Mouse (Mus musculus) spleen, embryonic (tissue): ENCODE results near the gene Rbms3.

Experiments used
- CTCF ChIA-PET: fragments of 350-600 bp; sonication (Branson Sonifier 250); formaldehyde crosslinking; loops from one replicate; lab custom pipeline; 2022; lab: Charles Lee

Gene Rbms3

DNA sequence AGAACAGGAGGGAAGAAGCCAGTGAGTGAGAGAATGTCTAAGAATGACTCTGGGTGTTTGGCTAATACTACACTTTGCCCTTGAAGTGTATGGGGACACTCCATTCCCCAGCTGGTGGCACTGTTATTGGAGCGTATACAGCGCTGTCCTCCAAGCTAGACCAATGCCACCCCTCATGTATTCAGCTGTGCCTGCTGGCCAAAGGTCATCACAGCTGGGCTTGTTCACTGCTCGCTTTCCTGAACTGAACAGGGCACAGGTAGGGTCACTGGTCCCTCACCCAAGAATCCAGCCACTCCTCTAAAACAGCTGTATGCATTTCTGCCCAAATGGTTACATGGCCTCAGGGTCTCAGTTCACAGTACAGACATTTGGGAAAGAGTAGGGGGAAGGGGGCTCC is 253.9 kb downstream of the Rbms3 start:
- CTCF ChIA-PET = no interaction called here

DNA sequence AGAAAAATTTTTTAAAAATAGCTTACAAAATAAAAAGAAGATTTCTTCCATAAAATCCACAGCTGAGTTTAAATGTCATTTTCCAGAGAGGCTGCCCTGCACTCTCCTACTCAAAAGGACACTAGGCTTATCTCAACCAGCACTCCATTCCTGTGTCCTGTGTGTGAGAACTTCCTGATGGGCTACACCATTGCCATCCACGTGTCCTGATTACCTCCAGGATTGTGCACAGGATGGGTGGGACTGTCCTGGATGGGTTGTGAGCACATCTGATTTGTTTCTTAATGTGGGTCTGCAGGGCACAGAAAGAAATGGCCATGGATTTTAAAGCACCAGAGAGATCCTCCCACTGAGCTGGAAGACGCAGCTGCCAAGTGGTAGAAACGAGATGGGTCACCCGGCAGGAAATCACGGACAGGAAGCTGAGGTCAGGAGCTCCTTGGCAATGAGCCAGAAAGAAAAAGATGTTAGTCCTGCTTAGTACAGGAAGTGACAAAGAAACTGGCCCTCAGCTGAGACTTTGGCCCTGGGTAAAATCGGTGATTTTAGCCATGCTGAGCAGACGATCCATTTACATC is 256.5 kb downstream of the Rbms3 start:
- CTCF ChIA-PET = no interaction called here

DNA sequence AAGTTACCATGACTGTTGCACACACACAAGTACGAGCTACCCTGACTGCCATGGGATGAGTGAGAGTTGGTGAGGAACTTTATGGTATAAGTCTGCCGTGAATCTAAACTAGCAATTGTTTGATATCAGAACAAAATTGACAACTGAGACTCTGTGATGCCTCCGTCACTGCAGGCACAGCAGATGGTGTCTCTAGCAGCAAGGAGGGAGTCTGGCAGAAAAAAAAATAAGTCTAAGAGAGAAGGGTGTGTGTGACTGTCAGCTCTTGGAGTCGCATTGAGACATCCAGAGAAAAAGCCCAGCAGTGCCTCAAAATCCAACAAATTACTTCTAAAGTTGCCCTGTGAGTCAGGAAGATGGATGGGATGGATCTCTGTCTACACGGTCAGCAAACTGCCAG is 257.7 kb downstream of the Rbms3 start:
- CTCF ChIA-PET = no interaction called here

DNA sequence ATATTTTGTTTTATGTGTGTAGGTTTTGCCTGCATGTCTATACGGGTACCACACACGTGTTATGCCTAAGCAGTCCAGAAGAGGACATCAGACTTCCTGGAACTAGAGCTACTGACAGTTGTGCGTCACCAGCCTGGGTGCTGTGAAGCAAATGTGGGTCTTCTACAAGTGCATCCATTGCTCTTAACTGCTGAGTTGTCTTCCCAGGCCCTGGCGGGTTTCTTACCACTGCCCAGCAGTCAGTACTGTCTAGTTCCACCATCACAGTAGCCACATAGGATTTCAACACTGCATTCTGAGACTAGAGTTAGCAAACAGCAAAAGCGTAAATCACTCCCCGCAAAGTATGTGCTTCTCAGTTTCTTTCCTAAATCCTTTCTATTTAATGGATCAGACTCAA is 259.6 kb downstream of the Rbms3 start:
- CTCF ChIA-PET = no interaction called here

DNA sequence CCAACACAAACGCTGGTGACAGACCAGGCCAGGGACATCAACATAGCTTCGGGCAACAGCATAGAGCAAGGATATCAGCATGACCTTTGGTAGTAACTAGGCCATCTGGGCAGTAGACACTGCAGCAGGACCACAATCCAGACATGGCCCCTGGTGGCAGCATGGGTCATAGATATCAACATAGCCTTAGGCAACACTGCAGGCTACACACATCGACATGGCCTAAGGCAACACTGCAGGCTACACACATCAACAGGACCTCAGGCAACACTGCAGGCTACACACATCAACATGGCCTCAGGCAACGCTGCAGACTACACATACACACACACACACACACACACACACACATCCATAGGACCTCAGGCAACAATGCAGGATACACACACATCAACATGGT is 261.7 kb downstream of the Rbms3 start:
- CTCF ChIA-PET = no interaction called here

DNA sequence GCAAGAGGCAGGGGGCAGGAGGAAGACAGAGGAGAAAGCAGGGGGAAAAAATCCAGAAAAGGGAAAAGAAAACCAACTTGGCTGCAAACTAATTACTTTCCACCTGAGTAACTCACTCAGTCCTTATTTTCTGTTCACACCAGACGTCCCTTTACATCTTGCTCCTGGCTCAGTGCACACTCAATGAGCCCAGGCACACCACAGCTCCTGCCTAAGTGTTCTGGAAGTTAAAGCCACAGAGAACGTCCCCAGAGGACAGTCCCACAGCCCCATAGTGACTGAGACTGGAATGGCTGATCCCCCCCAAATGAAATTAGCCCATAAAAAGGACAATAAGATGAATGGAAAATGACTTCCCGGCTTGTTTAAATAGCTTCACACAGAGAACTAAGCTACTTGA is 265.1 kb downstream of the Rbms3 start:
- CTCF ChIA-PET = no interaction called here

DNA sequence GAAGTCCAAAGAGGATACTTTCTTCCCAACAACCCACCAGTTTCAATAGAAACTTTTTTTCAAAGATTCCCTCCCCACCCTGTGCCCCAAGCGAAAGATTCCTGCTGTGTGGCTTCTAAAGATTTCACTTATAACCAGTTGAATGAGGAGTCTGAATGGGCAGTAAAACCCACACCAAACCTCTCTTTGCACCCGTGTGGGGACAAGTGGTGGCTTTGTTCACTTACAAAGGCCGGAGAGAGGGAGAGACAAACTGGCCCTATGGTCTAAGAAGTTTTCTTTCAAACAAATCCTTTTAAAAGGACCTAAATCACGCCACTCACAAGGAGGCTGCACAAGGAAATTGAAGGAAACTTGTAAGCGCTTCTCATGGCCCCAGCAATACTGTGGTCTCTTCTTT is 268.3 kb downstream of the Rbms3 start:
- CTCF ChIA-PET = no interaction called here

DNA sequence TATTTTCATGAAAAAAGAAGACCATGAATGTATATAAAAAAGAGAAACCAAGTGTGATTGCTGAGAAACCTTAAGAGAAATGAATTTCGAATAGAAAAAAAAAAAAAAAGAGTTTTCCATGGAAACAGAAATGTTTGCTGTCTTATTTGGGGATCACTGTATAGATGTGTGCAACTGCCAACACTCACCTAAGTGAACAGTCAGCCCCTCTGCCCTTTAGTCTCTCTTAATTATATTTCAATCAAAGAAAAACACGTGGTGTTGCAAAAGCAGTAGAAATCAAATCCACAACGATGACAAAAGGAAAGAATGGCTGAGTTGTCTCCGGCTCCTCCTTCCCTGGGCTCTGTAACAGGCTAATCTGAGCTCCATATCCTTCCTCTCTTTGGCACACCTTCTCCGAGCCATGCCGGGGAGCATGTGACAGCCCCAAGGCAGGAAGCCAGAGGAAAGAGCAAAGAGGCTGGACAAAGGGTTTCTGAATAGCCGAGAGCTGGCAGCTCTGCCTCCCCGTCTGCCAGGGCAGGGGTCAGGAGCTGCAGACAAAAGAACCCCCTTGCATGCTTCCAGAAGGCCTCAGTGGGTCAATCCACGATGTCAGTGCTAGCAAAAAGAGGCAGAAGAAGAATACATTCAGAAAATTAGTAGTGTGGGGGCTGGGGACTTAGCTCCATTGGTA is 272.8 kb downstream of the Rbms3 start:
- CTCF ChIA-PET = interaction anchor here (0.6 kb wide), 1 partner anchor 1093 kb away, joined by 4 read pairs; no protein-coding TSS in a partner anchor

DNA sequence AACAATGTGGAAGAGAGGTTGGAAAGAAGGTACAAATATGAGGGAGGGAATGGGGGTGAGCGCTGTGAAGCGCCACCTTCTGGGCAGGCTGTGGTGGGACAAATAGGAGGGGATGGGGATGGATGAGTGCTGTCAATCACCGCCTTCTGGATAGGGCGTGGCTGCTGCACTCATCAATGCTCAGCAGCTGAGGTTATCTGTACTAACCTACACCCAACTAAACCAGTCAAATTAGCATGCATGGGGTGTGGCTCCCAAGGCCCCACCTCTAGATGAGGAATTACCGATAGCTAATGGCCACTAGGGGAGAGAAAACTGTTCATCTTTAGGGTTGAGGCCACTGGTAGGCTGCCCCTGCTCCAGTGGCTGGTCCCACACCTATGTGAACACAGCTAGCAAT is 274.2 kb downstream of the Rbms3 start:
- CTCF ChIA-PET = no interaction called here

DNA sequence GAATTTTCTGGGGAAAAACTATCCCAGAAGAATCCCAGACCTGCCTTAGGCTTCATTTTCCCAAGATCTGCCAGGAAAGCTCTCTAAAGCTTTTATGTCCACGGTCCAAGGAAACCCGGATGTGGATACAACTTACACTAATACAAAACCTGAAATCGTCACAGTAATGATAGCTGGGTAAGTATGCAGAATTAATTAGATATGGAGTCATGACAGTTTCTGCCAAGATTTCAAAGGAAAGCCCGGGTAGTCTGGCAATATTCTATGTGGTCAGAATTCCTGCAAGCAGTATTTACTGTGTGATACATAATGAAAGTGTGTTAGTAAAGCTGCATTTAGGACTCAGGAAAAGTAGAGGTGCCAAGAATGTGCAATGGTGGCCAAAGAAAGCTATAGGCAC is 287.4 kb downstream of the Rbms3 start:
- CTCF ChIA-PET = no interaction called here

DNA sequence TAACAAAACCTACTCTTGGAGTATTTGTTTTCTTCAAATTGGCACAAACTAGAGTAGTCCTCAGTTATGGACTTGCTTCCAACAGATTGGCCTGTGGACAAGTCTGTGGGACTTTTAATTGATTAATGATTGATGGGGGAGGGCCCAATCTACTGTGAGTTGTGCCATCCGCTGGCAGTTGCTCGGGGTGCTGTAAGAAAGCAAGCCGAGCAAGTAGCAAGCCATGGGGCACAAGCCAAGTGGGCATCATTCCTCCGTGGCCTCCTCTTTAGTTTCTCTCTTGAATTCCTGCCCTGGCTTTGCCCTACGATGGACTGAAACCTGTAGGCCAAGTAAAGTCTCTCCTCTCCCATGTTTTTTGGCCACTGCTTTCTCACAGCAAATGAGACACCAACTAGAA is 299.0 kb downstream of the Rbms3 start:
- CTCF ChIA-PET = no interaction called here

DNA sequence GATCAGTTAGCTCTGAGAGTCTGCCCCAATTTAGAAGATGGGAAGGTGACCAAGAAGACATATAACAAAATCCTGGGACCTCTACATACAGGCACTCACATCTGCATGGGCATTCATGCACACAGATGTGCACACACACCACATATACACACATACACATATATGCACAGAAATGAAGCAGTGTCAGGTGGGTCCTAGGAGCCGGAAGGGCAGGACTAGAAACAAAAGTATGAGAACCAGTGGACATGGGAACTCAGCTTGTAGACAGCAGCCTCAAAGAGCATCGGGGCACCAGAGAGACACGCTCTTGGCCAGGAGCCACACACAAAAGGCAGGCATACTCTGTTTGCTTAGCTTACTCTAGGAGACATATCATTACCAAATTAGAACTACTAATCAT is 310.4 kb downstream of the Rbms3 start:
- CTCF ChIA-PET = no interaction called here

DNA sequence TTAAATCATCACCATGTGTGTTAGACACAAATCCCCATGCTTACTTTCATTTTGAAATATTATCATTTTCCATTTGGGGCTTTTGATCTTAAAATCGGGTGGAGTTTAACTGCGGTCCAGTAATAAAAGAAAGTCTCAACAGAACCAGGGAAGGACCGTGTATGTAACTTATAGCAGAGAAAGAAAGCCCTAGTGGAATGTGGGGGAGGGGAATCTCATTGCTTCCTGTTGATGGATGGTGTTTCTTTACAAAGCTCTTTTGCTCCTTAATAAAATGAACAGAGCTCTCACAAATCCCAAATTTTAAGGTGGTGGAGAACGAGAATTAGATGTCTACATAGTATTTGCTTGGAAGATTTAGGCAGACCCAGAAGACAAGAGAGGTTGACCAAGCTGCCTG is 311.3 kb downstream of the Rbms3 start:
- CTCF ChIA-PET = no interaction called here

DNA sequence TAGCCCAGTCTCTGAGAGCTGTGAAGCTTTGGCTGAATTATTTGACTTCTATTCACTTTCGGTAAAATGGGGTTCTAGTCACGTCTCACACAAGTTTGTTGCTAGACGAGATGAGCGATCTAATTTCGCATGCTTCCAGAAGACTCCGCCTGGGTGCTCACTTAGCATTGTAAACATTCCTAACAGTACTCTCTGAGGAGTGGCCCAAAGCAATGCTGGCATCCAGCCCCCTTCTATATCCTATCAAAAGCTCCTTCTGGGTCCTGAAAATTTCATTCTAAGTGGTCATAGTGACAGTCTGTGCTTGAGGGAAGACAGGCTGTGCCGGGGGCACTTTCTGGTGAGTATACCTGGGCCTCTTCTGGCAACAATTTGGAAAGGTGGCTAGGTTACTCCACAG is 312.5 kb downstream of the Rbms3 start:
- CTCF ChIA-PET = no interaction called here

DNA sequence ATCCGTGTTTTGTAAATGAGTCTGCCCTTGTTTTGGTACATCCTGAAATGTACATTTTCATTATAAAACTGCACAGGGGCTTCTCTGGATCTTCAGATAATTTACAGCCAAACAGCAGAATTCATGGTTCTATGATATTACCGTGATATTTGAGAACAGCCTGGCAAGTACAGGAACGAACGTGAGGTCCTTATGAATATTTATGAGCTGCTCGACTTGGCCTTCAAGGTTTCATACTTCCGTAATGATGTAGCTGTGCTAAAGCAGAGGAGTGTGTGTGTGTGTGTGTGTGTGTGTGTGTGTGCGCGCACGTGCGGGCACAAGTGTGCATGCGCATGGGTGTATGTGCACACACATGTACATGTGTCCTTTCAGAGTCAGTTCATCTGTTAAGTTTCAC is 316.1 kb downstream of the Rbms3 start:
- CTCF ChIA-PET = no interaction called here

DNA sequence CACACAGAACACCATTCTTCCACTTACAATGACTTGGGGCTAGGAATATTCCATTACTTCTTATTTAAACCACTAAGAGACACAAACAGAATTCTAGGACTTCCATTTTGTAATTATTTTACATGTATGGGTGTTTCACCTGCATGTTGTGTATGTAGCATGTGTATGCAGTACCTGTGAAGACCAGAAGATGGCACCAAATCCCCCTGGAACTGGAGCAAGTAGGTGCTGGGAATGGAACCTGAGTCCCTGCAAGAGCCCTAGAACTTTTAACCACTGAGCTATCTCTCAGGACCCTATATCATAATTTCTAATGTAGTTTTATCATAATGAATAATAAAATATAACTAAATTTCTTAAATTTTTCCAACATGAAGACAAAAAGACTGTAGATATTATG is 319.9 kb downstream of the Rbms3 start:
- CTCF ChIA-PET = no interaction called here

DNA sequence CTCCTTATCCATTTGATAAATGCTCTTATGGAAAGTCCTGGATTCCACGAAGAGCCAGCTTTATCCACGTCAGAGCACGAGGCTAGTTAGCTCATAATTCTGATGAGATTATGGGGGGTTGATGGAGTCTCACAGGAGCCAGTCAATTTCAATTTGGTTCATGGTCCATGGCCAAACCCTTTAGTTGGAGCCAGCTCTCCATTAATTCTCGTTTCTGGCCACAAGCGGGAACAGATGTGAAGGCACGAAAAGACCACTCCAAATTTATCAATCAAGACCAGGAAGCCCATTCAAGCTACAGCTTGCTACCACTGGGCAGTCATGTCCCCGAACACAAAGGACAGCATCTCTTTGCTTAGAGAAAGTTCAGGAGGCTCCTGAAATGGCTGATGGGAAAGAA is 330.7 kb downstream of the Rbms3 start:
- CTCF ChIA-PET = no interaction called here

DNA sequence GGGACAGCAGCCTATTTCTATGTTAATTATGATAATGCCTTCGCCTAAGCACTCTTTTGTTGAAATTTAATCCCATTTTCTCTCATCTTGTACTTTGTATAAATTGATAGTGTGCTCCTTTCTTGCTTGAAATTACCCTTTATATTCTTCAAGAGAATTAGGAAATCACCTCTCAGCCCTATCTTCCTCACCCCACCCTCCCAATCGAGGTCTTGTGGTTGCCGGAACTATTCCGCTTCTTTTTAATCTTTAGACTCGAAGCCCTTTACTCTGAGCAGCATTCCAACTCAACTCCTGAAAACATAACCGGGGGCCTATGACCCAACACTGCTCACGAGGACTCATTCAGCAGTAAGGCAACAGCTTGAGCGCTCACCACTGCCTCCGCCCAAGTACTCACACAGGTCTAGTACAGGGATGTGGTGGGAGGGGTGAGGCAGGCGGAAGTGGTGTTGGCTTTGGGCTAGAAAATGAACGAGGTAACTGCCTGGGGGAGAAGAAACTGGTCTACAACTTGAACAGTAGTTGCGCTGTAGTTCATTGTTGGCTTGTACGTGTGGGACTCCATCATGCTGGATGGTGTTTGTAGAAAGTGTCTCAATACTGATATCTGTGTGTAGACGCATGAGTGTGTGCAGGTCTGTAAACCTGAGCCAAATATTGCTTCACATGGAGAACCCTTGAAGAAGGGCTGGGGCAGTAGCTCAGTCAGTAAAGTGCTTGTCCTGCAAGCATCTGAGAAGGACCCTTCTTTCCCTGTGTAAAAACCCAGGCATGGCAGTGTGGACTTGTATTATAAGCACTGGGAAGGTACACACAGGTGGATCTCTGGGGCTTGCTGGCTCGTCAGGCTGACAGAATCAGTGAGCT is 331.8 kb downstream of the Rbms3 start:
- CTCF ChIA-PET = no interaction called here

DNA sequence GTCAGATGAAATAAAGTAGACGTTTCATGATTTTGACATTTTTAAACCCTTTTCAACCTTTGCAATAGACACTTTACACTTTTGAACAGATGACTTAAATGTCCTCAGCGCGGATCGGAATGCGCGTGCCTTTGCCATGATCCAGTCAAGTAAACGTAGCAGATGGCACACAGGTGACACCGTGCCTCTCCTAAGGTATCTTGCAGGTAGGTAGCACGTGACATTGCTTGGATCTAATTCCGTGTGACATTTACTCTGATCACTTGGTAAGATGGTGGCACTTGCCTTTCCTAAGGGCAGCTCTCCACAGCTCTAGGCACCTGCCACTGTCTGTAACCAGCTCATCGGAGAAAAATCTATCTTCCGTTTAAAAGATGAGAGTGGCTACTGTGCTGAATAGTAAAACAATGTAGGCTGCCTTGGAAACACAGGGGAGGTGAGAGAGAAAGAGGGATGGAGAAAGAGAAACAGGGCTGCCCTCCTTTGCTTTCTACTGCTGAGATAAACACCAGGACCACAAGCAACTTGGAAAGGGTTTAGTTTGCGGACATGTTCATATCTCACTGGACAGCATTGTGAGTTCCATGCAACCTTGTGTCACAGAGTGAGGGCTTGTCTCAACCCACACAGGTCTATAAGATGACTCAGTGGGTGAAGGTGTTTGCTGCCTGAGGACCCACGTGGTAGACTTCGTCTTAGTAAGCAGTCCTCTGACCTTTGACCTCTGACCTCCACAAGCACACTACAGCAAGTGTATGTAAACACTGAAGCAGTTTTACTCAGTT is 338.5 kb downstream of the Rbms3 start:
- CTCF ChIA-PET = no interaction called here

DNA sequence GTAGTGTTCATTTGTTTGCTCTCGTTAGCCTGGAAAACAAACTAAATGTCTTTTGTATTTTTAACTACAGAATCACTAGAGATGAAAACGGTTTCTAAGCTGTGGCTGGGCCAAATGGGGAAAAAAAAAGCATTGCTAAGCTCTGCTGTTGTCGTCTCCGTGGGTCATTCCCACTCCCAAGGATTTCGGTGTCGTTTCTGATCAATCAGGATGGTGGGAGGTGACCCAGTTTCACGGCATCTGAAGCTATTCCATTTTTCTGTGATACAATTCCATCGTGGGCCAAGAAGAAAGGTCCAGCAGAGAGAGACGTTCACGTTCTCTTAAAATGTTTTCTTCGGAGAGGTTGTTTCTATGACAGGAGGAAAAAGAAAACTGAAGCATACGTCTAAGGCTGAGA is 354.9 kb downstream of the Rbms3 start:
- CTCF ChIA-PET = no interaction called here

DNA sequence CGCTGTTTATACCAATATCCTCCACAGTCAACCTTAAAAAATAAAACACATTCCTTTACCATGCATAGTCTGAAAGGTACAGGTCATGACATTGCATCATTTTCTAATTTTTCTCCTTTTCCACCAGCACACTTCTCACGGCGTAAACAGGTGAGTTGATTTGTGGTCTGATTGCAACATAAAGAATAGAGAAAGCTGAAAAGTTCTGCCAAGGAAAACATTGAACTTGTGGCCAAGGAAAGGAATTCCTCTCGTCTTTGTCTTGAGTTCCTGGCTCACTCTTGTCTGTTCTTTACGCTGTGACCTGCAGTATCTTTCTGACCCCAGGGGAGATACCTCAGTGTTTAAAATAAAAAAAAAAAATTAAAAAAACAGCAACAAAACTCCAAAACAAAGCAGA is 370.1 kb downstream of the Rbms3 start:
- CTCF ChIA-PET = no interaction called here

DNA sequence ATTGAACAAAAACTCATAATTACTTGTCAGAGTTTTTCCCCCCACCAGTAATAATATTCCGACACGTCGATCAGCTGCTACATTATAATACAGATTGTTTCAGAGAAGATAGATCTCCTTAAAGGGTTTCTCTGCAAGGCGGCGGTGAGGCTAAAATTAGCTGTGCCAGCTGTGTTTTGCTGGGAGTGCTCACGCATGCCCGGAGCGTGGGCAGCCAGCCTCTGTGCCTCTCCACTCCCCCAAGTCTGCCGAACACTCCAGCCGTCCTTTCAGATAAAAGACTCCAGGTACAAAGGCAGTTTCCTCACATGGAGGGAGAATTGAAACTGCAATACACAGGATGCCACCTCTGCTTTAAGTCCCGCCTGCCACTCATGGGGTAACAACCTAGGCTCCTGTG is 376.4 kb downstream of the Rbms3 start:
- CTCF ChIA-PET = no interaction called here
